Mouse (Mus musculus) heart, adult 2 months (tissue): ENCODE results near the gene Prmt1.
"Not testable (repeated sequence)": the region's sequence is repeated elsewhere in the genome, so short reads cannot be mapped to it uniquely, and the experiment has no call there.

Source experiments
- CTCF ChIP-seq: fragments of 200-600 bp; IDR thresholded peaks from 2 replicates; pipeline ENCODE4 v1.8.1; 2022; ENCODE audit warnings: antibody characterized with exemption, mild to moderate bottlenecking, moderate library complexity
- EP300 ChIP-seq: fragments of 200-500 bp; IDR thresholded peaks from 2 replicates; pipeline ENCODE4 v1.6.1; 2011; ENCODE audit warnings: low read depth, low read length, control low read depth; ENCODE audit not compliant: insufficient read depth
- POLR2A ChIP-seq: fragments of 200-500 bp; IDR thresholded peaks from 2 replicates; pipeline ENCODE4 v1.6.1; 2011; ENCODE audit warnings: mild to moderate bottlenecking, low read depth, low read length, control low read depth; ENCODE audit not compliant: insufficient read depth

DNA sequence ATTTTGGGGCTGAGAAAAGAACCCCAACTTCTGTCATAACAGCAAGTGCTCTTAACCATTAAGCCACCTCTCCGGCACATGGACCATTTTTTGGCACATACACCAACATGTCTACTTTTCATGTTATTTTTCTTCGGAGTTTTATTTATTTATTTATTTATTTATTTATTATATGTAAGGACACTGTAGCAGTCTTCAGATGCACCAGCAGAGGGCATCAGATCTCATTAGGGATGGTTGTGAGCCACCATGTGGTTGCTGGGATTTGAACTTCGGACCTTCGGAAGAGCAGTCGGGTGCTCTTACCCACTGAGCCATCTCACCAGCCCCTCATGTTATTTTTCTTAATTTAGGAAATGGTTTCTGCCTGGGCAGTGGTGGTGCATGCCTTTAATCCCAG, 37.3 kb upstream of the Prmt1 start:
- TF ChIP-seq CTCF (peak; percentile 60), POLR2A (peak; percentile 3; the same call in 1 of the 2 replicates)
- TF ChIP-seq EP300 = not testable (repeated sequence)
